Mouse (Mus musculus) ES-Bruce4 (cell line): ENCODE results near the gene Clcn2. TPM values are rescaled to one million over a fixed set of nuclear protein-coding genes. Genes with fewer than 3 reads are reported as not detected.

Experiments
- H3K27ac ChIP-seq: 2 replicates; pipeline ENCODE4 v1.5.1; 2012; ENCODE audit warnings: low read length, inconsistent platforms; ENCODE audit not compliant: insufficient read depth
- H3K27me3 ChIP-seq: 2 replicates; pipeline ENCODE4 v1.6.1; 2012; ENCODE audit warnings: mild to moderate bottlenecking, low read length, inconsistent platforms; ENCODE audit not compliant: control insufficient read depth, poor library complexity, insufficient read depth, severe bottlenecking
- H3K36me3 ChIP-seq: 2 replicates; pipeline ENCODE4 v1.6.1; 2012; ENCODE audit warnings: inconsistent platforms, mild to moderate bottlenecking, low read length, moderate library complexity; ENCODE audit not compliant: control insufficient read depth, poor library complexity, insufficient read depth, severe bottlenecking
- H3K4me1 ChIP-seq: one replicate; pipeline ENCODE4 v1.8.1; 2011; ENCODE audit warnings: low read length; ENCODE audit not compliant: control insufficient read depth, insufficient read depth
- H3K4me3 ChIP-seq: 2 replicates; pipeline ENCODE4 v1.5.1; 2011; ENCODE audit warnings: low read depth, mild to moderate bottlenecking, low read length
- H3K9ac ChIP-seq: 2 replicates; pipeline ENCODE4 v1.6.1; 2012; ENCODE audit warnings: low read depth, mild to moderate bottlenecking, inconsistent platforms; ENCODE audit not compliant: poor library complexity, severe bottlenecking
- H3K9me3 ChIP-seq: replicated peaks from 2 replicates; pipeline ENCODE4 v1.6.1; 2012; ENCODE audit warnings: mild to moderate bottlenecking, low read length, inconsistent platforms; ENCODE audit not compliant: control insufficient read depth, poor library complexity, insufficient read depth, severe bottlenecking
- CTCF ChIP-seq: IDR thresholded peaks from one replicate; pipeline ENCODE4 v1.8.1; 2011; ENCODE audit warnings: low read depth, low read length
- EP300 ChIP-seq: IDR thresholded peaks from 2 replicates; pipeline ENCODE4 v1.6.1; 2011; ENCODE audit warnings: low read depth, low read length; ENCODE audit not compliant: insufficient read depth
- POLR2A ChIP-seq: IDR thresholded peaks from one replicate; pipeline ENCODE4 v1.8.1; 2011; ENCODE audit warnings: low read length; ENCODE audit not compliant: insufficient read depth
- polyA plus RNA-seq: library from polyadenylated mRNA; stranded (reverse); fragments of >200 nt; gene quantifications from 2 replicates; pipeline ENCODE4 v1.2.4, GENCODE M21; 2011; ENCODE audit warnings: low read depth; ENCODE audit not compliant: missing spikeins, insufficient read depth, insufficient read length

The Clcn2 gene
- polyA plus RNA-seq, 1 experiment, result 8.8 TPM

DNA sequence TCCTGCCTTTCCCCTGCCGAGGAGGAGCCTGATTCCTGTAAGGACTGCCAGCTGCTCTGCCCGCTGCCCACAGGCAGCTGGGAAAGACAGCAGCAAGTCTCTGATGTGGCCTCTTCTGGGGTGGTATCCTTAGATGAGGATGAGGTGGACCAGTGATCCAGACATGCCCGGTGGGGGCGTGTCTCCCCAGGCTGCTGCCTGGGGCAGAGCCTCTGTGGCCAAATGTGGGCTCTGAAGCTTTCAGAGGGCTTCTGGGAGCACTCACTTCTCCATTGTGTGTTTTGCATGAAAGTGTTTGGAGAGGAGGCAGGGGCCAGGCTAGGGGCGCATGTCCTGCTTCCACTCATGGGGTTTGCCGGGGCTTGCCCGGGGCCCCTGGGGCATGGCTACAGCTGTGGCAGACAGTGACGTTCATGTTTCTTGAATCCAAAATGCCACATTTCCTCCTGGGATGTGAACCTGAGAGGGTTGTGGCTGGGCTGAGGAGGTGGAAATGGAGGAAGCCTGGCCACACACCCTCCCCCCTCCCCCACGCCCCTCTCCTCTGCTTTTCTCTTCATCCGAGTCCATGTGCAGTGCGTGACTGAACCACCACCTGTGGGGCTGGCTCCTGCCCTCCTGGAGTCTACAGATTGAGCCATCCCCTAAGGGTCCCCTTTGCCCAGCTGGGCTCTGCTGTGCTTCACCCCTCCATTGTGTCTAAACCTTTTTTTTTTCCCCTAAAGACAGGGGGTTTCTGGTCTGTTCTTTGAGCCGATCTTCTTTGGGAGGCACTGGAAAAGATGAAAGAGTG lies 15.6 kb downstream of the Clcn2 start:
- no peaks in the 10 kb centered on the region for H3K27me3 ChIP-seq
- H3K4me1 ChIP-seq, result no peaks in the 10 kb centered on the region
- no peaks in the 10 kb centered on the region for H3K9me3 ChIP-seq
- H3K9ac ChIP-seq, result peak overlapping the region; percentile 54
- H3K36me3 ChIP-seq, result 0 out of 2 replicates have a peak, but pooled peaks cover 5% of the 10 kb centered on the region
- peak overlapping the region; percentile 66 for H3K4me3 ChIP-seq
- no peak for TF ChIP-seq POLR2A
- TF ChIP-seq CTCF, result no peak
- no peak for TF ChIP-seq EP300
- H3K27ac ChIP-seq, result peak overlapping the region; percentile 71

DNA sequence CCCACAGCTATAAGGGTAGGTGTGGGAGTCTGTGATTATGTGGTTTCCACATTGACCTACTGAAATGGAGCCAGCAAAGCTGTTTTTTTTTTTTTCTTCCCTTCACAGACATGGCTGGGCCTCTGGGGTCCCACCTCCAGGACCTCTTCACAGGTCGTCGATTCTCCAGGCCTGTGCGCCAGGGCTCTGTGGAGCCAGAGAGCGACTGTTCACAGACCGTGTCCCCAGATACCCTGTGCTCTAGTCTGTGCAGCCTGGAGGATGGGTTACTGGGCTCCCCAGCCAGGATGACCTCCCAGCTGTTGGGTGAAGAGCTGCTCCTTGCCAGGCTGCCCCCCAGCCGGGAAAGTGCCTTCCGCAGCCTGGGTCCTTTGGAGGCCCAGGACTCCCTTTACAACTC lies 16.2 kb downstream of the Clcn2 start:
- Histone ChIP-seq H3K27me3 (no peaks in the 10 kb centered on the region), H3K9me3 (no peaks in the 10 kb centered on the region), H3K4me1 (no peaks in the 10 kb centered on the region), H3K9ac (peak overlapping the region; percentile 54), H3K27ac (peak overlapping the region; percentile 71; the same call in 1 of the 2 replicates), H3K36me3 (0 out of 2 replicates have a peak, but pooled peaks cover 5% of the 10 kb centered on the region), H3K4me3 (peak overlapping the region; percentile 66)
- TF ChIP-seq POLR2A, result no peak
- no peak for TF ChIP-seq CTCF
- TF ChIP-seq EP300, result no peak

DNA sequence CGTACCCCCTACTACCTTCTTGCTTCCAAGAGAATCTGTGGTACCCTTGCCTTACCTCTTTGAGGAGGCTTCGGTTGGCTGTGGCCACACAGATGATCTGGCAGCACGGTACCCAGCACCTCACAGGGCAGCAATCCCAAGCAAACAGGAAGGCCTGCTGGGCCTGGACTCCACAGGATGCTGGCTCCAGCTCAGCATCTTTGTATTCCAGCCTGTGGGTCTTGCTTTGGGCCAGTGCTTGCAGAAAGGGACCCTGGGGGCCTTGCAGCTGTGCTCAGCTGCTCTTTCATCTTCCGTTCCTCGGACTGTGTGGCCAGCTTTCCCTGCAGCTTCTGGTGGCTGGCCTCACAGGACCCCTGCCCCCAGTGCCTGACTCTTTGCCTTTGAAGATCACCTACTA lies 17.5 kb downstream of the Clcn2 start:
- Histone ChIP-seq H3K27me3 (no peaks in the 10 kb centered on the region), H3K4me3 (no peak overlapping the region), H3K36me3 (no peaks in the 10 kb centered on the region), H3K9me3 (no peaks in the 10 kb centered on the region), H3K9ac (no peak overlapping the region), H3K27ac (no peak overlapping the region), H3K4me1 (no peaks in the 10 kb centered on the region)
- no peak for TF ChIP-seq EP300
- no peak for TF ChIP-seq CTCF
- no peak for TF ChIP-seq POLR2A

DNA sequence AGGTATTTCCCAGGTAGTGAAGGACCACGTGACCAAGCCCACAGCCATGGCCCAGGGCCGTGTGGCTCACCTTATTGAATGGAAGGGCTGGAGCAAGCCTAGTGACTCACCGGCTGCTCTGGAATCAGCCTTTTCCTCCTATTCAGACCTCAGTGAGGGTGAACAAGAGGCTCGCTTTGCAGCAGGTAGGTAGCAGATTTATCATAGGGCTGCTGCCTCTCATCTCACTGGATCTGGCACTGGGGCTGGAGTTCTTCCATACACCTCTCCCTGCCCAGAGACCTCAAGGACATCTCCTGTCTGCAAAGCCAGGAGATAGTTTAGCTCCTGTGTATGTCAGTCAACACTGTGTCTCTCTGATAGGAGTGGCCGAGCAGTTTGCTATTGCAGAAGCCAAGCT lies 18.3 kb downstream of the Clcn2 start:
- Histone ChIP-seq H3K27ac (no peak overlapping the region), H3K9me3 (no peaks in the 10 kb centered on the region), H3K36me3 (no peaks in the 10 kb centered on the region), H3K9ac (no peak overlapping the region), H3K4me3 (no peak overlapping the region), H3K4me1 (no peaks in the 10 kb centered on the region), H3K27me3 (no peaks in the 10 kb centered on the region)
- TF ChIP-seq EP300, result no peak
- TF ChIP-seq POLR2A, result no peak
- no peak for TF ChIP-seq CTCF

DNA sequence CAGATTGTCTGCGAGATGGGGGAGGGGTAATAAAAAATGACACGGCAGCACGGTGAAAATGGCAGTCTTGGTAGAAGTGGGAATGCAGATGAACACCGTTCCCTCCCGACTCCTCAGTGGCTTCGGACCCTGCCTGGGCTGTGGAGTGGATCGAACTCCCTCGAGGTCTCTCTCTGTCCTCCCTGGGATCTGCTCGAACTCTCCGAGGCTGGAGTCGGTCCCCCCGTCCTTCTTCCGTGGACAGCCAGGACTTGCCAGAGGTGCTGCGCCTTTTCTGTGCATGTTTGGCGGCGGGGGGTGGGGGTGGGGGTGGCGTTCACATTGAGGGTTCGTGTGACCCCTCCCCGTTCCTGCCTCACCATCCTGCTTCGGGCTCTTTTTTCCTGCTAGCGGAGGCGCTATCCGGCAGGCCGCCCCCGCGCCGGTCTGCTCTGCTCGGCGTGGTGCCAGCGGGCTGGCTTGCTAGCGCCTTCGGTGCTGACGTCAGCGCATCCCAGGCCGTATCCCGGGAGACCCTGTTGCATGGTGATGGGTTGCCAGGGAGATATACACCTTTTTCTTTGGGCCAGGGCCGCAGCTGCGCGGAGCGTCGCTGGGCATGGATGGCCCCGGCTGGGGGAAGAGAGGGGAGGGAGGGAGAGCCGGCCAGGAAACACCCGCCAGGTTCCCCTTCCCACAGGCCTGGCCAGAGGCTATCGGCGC lies 21.8 kb downstream of the Clcn2 start:
- H3K9me3 ChIP-seq, result no peaks in the 10 kb centered on the region
- H3K36me3 ChIP-seq, result peaks cover 5% of the 10 kb centered on the region
- H3K27me3 ChIP-seq, result no peaks in the 10 kb centered on the region
- H3K27ac ChIP-seq, result no peak overlapping the region
- TF ChIP-seq CTCF, result no peak
- TF ChIP-seq EP300, result no peak
- no peak for TF ChIP-seq POLR2A
- peak overlapping the region; percentile 36 for H3K4me3 ChIP-seq
- H3K4me1 ChIP-seq, result peaks cover 3% of the 10 kb centered on the region
- H3K9ac ChIP-seq, result no peak overlapping the region

DNA sequence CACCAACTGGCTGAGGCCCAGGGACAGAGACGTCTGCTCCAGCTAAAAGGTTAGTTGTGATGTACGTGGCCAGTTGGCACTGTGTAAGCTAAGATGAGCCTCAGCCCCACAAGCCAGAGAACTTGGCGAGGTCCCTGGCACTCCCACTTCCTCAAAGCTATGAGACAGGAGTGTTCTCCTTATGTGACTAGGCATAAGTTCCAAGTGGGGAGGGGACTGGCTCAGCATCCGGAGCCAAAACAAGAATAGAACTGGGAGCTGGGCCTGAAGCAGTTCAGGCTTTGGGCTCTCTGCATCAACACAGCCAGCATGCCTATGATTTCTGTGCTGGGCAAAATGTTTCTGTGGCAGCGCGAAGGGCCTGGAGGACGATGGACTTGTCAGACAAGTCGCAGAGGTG lies 22.8 kb downstream of the Clcn2 start:
- Histone ChIP-seq H3K9me3 (no peaks in the 10 kb centered on the region), H3K4me1 (peaks cover 3% of the 10 kb centered on the region), H3K9ac (no peak overlapping the region), H3K27ac (no peak overlapping the region), H3K36me3 (peaks cover 12% of the 10 kb centered on the region), H3K27me3 (no peaks in the 10 kb centered on the region), H3K4me3 (no peak overlapping the region)
- TF ChIP-seq CTCF (no peak), EP300 (no peak), POLR2A (no peak)
